Mouse (Mus musculus): ENCODE measurements around the gene Ttc9b.
"Not testable (repeated sequence)": the region's sequence is repeated elsewhere in the genome, so short reads cannot be mapped to it uniquely, and the experiment has no call there.

The Ttc9b gene

GRCm38 (mm10) chr7:27653681-27654437, at the start of gene Ttc9b:
Gene Ttc9b, plus strand, starts transcription at chr7:27653915.
- DNase-seq (ENCODE audit: low read depth): no peak

- DNase-seq (ENCODE audit: low read depth): no peak
Observed at GRCm38 (mm10) chr7:27604661-27605348, 48.9 kb upstream of the Ttc9b start.

- DNase-seq (ENCODE audit: low read depth): no peak
Observed at GRCm38 (mm10) chr7:27605499-27606285, 48.0 kb upstream of the Ttc9b start.

- DNase-seq (ENCODE audit: low read depth): no peak
Observed at GRCm38 (mm10) chr7:27606481-27607254, 47.0 kb upstream of the Ttc9b start.

- DNase-seq (ENCODE audit: low read depth): no peak
Observed at GRCm38 (mm10) chr7:27607580-27607979, 46.1 kb upstream of the Ttc9b start.

GRCm38 (mm10) chr7:27608130-27608529, 45.6 kb upstream of the Ttc9b start:
- peak; percentile 63 for DNase-seq (ENCODE audit: low read depth)

- DNase-seq (ENCODE audit: low read depth): peak; percentile 60
Observed at GRCm38 (mm10) chr7:27609285-27609684, 44.4 kb upstream of the Ttc9b start.

- DNase-seq (ENCODE audit: low read depth): peak; percentile 75
Observed at GRCm38 (mm10) chr7:27609688-27610087, 44.0 kb upstream of the Ttc9b start.

GRCm38 (mm10) chr7:27610370-27610769, 43.3 kb upstream of the Ttc9b start:
- DNase-seq (ENCODE audit: low read depth): no peak

- no peak for DNase-seq (ENCODE audit: low read depth)
Observed at GRCm38 (mm10) chr7:27610871-27611270, 42.8 kb upstream of the Ttc9b start.

GRCm38 (mm10) chr7:27612940-27613339, 40.8 kb upstream of the Ttc9b start:
- DNase-seq (ENCODE audit: low read depth): no peak

- DNase-seq (ENCODE audit: low read depth): no peak
Observed at GRCm38 (mm10) chr7:27613751-27614499, 39.8 kb upstream of the Ttc9b start.

- DNase-seq (ENCODE audit: low read depth): no peak
Observed at GRCm38 (mm10) chr7:27621028-27621427, 32.7 kb upstream of the Ttc9b start.

GRCm38 (mm10) chr7:27622234-27622633, 31.5 kb upstream of the Ttc9b start:
- no peak for DNase-seq (ENCODE audit: low read depth)

GRCm38 (mm10) chr7:27624967-27625366, 28.7 kb upstream of the Ttc9b start:
- no peak for DNase-seq (ENCODE audit: low read depth)

- DNase-seq (ENCODE audit: low read depth): no peak
Observed at GRCm38 (mm10) chr7:27627707-27628106, 26.0 kb upstream of the Ttc9b start.

GRCm38 (mm10) chr7:27628190-27628589, 25.5 kb upstream of the Ttc9b start:
- no peak for DNase-seq (ENCODE audit: low read depth)

GRCm38 (mm10) chr7:27628816-27629215, 24.9 kb upstream of the Ttc9b start:
- not testable (repeated sequence) for DNase-seq (ENCODE audit: low read depth)

GRCm38 (mm10) chr7:27631439-27631838, 22.3 kb upstream of the Ttc9b start:
- DNase-seq (ENCODE audit: low read depth): no peak

GRCm38 (mm10) chr7:27633166-27633565, 20.5 kb upstream of the Ttc9b start:
- no peak for DNase-seq (ENCODE audit: low read depth)

- no peak for DNase-seq (ENCODE audit: low read depth)
Observed at GRCm38 (mm10) chr7:27634691-27635090, 19.0 kb upstream of the Ttc9b start.
